Mouse (Mus musculus) hindbrain, embryonic 10.5 days (tissue): ENCODE measurements around the gene H2-Eb1. TPM values are rescaled to one million over a fixed set of nuclear protein-coding genes. Genes with fewer than 3 reads are reported as not detected.
A peak's percentile ranks its signal among the peaks of the same experiment; 100 is the strongest.

Experiments
- DNase-seq: peaks from one replicate; pipeline ENCODE4 v3.0.0-alpha.2; 2017; ENCODE audit warnings: low spot score
- H3K27ac ChIP-seq: fragments of 300-500 bp; sonication (generic); 2 replicates; pipeline ENCODE4 v1.5.1; 2016; ENCODE audit warnings: mild to moderate bottlenecking, moderate library complexity
- H3K27me3 ChIP-seq: fragments of 300-500 bp; sonication (generic); 2 replicates; pipeline ENCODE4 v1.6.1; 2016; ENCODE audit warnings: mild to moderate bottlenecking; ENCODE audit not compliant: poor library complexity, insufficient read depth, severe bottlenecking
- H3K36me3 ChIP-seq: fragments of 300-500 bp; sonication (generic); 2 replicates; pipeline ENCODE4 v1.6.1; 2016; ENCODE audit warnings: mild to moderate bottlenecking, moderate library complexity
- H3K4me1 ChIP-seq: fragments of 300-500 bp; sonication (generic); replicated peaks from 2 replicates; pipeline ENCODE4 v1.6.1; 2016; ENCODE audit warnings: mild to moderate bottlenecking
- H3K4me3 ChIP-seq: fragments of 300-500 bp; sonication (generic); 2 replicates; pipeline ENCODE4 v1.5.1; 2016; ENCODE audit warnings: mild to moderate bottlenecking, moderate library complexity
- H3K9me3 ChIP-seq: fragments of 300-500 bp; sonication (generic); 2 replicates; pipeline ENCODE4 v1.6.1; 2016; ENCODE audit warnings: mild to moderate bottlenecking, moderate library complexity
- WGBS: fragments of 180-500 bp; shearing (Covaris S2); methylation state at CpG from one replicate; pipeline ENCODE4 v1.1.7; 2016; 5-methylcytosine and 5-hydroxymethylcytosine counted together
- polyA plus RNA-seq: library from polyadenylated mRNA; unstranded; fragments of >200 nt; fragmentation: Nextera tagmentation; extraction: Ambion mirVana; gene quantifications from 2 replicates; pipeline ENCODE4 v1.2.1, GENCODE M21; 2016

The H2-Eb1 gene
- polyA plus RNA-seq, 1 experiment from 2014 or later = 1.3 TPM

GRCm38 (mm10) chr17:34270940-34271339 lies 34.7 kb upstream of the H2-Eb1 start:
- no peaks in the 10 kb centered on the region for H3K36me3 ChIP-seq
- no peak overlapping the region for H3K27ac ChIP-seq
- WGBS = 79% methylated on average over 2 of the region's 2 CpGs
- H3K9me3 ChIP-seq = no peaks in the 10 kb centered on the region
- no peak overlapping the region for H3K4me3 ChIP-seq
- DNase-seq = no peak
- H3K4me1 ChIP-seq = no peaks in the 10 kb centered on the region
- H3K27me3 ChIP-seq = 0 out of 2 replicates have a peak, but pooled peaks cover 12% of the 10 kb centered on the region

GRCm38 (mm10) chr17:34272102-34272501 lies 33.6 kb upstream of the H2-Eb1 start:
- no peaks in the 10 kb centered on the region for H3K36me3 ChIP-seq
- no peak for DNase-seq
- WGBS = 89% methylated on average over 1 of the region's 1 CpGs

GRCm38 (mm10) chr17:34280499-34281038 lies 25.1 kb upstream of the H2-Eb1 start:
- no peaks in the 10 kb centered on the region for H3K9me3 ChIP-seq
- H3K4me1 ChIP-seq = no peaks in the 10 kb centered on the region
- DNase-seq = no peak
- H3K4me3 ChIP-seq = no peak overlapping the region
- no peak overlapping the region for H3K27ac ChIP-seq
- WGBS = 85% methylated on average over 1 of the region's 1 CpGs
- no peaks in the 10 kb centered on the region for H3K27me3 ChIP-seq
- H3K36me3 ChIP-seq = no peaks in the 10 kb centered on the region

More at GRCm38 (mm10) chr17:34272102-34272501, 33.6 kb upstream of the H2-Eb1 start:
- Histone ChIP-seq H3K4me3 (no peak overlapping the region), H3K9me3 (no peaks in the 10 kb centered on the region), H3K4me1 (no peaks in the 10 kb centered on the region), H3K27ac (no peak overlapping the region), H3K27me3 (0 out of 2 replicates have a peak, but pooled peaks cover 11% of the 10 kb centered on the region)

GRCm38 (mm10) chr17:34281836-34282235 lies 23.8 kb upstream of the H2-Eb1 start:
- Histone ChIP-seq H3K27me3 (no peaks in the 10 kb centered on the region), H3K4me1 (no peaks in the 10 kb centered on the region), H3K9me3 (no peaks in the 10 kb centered on the region), H3K36me3 (no peaks in the 10 kb centered on the region), H3K4me3 (no peak overlapping the region), H3K27ac (no peak overlapping the region)
- 70% methylated on average over 1 of the region's 1 CpGs for WGBS
- DNase-seq = no peak

GRCm38 (mm10) chr17:34285371-34285770 lies 20.3 kb upstream of the H2-Eb1 start:
- Histone ChIP-seq H3K4me1 (no peaks in the 10 kb centered on the region), H3K27me3 (no peaks in the 10 kb centered on the region), H3K4me3 (no peak overlapping the region), H3K9me3 (no peaks in the 10 kb centered on the region), H3K27ac (no peak overlapping the region), H3K36me3 (no peaks in the 10 kb centered on the region)
- 75% methylated on average over 4 of the region's 4 CpGs for WGBS
- DNase-seq = no peak

- Histone ChIP-seq H3K36me3 (no peaks in the 10 kb centered on the region), H3K4me1 (no peaks in the 10 kb centered on the region), H3K4me3 (no peak overlapping the region), H3K27ac (no peak overlapping the region), H3K9me3 (no peaks in the 10 kb centered on the region), H3K27me3 (no peaks in the 10 kb centered on the region)
- DNase-seq = no peak
- 45% methylated on average over 4 of the region's 4 CpGs for WGBS
Measured at GRCm38 (mm10) chr17:34285848-34286247, 19.8 kb upstream of the H2-Eb1 start.

- no peak overlapping the region for H3K4me3 ChIP-seq
- H3K27me3 ChIP-seq = no peaks in the 10 kb centered on the region
- H3K9me3 ChIP-seq = no peaks in the 10 kb centered on the region
- no peaks in the 10 kb centered on the region for H3K36me3 ChIP-seq
- no peak for DNase-seq
- 82% methylated on average over 5 of the region's 5 CpGs for WGBS
- H3K4me1 ChIP-seq = no peaks in the 10 kb centered on the region
- no peak overlapping the region for H3K27ac ChIP-seq
Measured at GRCm38 (mm10) chr17:34286501-34286900, 19.2 kb upstream of the H2-Eb1 start.

GRCm38 (mm10) chr17:34286999-34287398 lies 18.7 kb upstream of the H2-Eb1 start:
- Histone ChIP-seq H3K9me3 (no peaks in the 10 kb centered on the region), H3K36me3 (no peaks in the 10 kb centered on the region), H3K4me1 (no peaks in the 10 kb centered on the region), H3K27me3 (no peaks in the 10 kb centered on the region), H3K27ac (no peak overlapping the region), H3K4me3 (no peak overlapping the region)
- no peak for DNase-seq
- 69% methylated on average over 6 of the region's 6 CpGs for WGBS

- Histone ChIP-seq H3K9me3 (no peaks in the 10 kb centered on the region), H3K27me3 (no peaks in the 10 kb centered on the region; the same call in 1 of the 2 replicates), H3K27ac (no peak within 1 kb of the TSS), H3K4me3 (no peak within 1 kb of the TSS), H3K4me1 (no peaks in the 10 kb centered on the region), H3K36me3 (no peaks in the 10 kb centered on the region)
- peak; percentile 44 for DNase-seq
- 16% methylated on average over 8 of the region's 8 CpGs for WGBS
Measured at GRCm38 (mm10) chr17:34287648-34288047, 18.0 kb upstream of the H2-Eb1 start, which contains the start of gene H2-Aa. Gene H2-Aa, minus strand, starts transcription at chr17:34287823.

GRCm38 (mm10) chr17:34288131-34288530 lies 17.5 kb upstream of the H2-Eb1 start:
- H3K4me3 ChIP-seq = no peak overlapping the region
- H3K36me3 ChIP-seq = no peaks in the 10 kb centered on the region
- no peaks in the 10 kb centered on the region for H3K4me1 ChIP-seq
- H3K27ac ChIP-seq = no peak overlapping the region
- H3K9me3 ChIP-seq = no peaks in the 10 kb centered on the region
- DNase-seq = no peak
- no peaks in the 10 kb centered on the region; the same call in 1 of the 2 replicates for H3K27me3 ChIP-seq
- WGBS = 77% methylated on average over 3 of the region's 3 CpGs

GRCm38 (mm10) chr17:34291609-34292008 lies 14.1 kb upstream of the H2-Eb1 start:
- H3K36me3 ChIP-seq = no peaks in the 10 kb centered on the region
- no peak overlapping the region for H3K27ac ChIP-seq
- peaks cover 3% of the 10 kb centered on the region; the same call in 1 of the 2 replicates for H3K4me1 ChIP-seq
- H3K4me3 ChIP-seq = no peak overlapping the region
- peak; percentile 88 for DNase-seq
- H3K9me3 ChIP-seq = no peaks in the 10 kb centered on the region
- peaks cover 4% of the 10 kb centered on the region for H3K27me3 ChIP-seq
- 16% methylated on average over 8 of the region's 8 CpGs for WGBS

- 84% methylated on average over 4 of the region's 4 CpGs for WGBS
- H3K9me3 ChIP-seq = no peaks in the 10 kb centered on the region
- DNase-seq = no peak
- H3K27ac ChIP-seq = no peak overlapping the region
- H3K4me3 ChIP-seq = no peak overlapping the region
- H3K4me1 ChIP-seq = peaks cover 3% of the 10 kb centered on the region; the same call in 1 of the 2 replicates
- no peaks in the 10 kb centered on the region for H3K36me3 ChIP-seq
- peaks cover 10% of the 10 kb centered on the region for H3K27me3 ChIP-seq
Measured at GRCm38 (mm10) chr17:34292570-34292969, 13.1 kb upstream of the H2-Eb1 start.

- Histone ChIP-seq H3K27me3 (peaks cover 10% of the 10 kb centered on the region), H3K4me1 (peaks cover 3% of the 10 kb centered on the region; the same call in 1 of the 2 replicates), H3K36me3 (no peaks in the 10 kb centered on the region), H3K9me3 (no peaks in the 10 kb centered on the region), H3K27ac (no peak overlapping the region), H3K4me3 (no peak overlapping the region)
- WGBS = 58% methylated on average over 2 of the region's 2 CpGs
- no peak for DNase-seq
Measured at GRCm38 (mm10) chr17:34293533-34293932, 12.1 kb upstream of the H2-Eb1 start.

GRCm38 (mm10) chr17:34294249-34294648 lies 11.4 kb upstream of the H2-Eb1 start:
- Histone ChIP-seq H3K4me3 (no peak overlapping the region), H3K27ac (no peak overlapping the region), H3K36me3 (no peaks in the 10 kb centered on the region), H3K4me1 (peaks cover 3% of the 10 kb centered on the region; the same call in 1 of the 2 replicates), H3K9me3 (no peaks in the 10 kb centered on the region), H3K27me3 (peaks cover 10% of the 10 kb centered on the region)
- WGBS = 77% methylated on average over 4 of the region's 4 CpGs
- no peak for DNase-seq
